Mouse (Mus musculus) adrenal gland, adult 10 weeks (tissue): ENCODE data around the gene D130052B06Rik. TPM values are rescaled to one million over a fixed set of nuclear protein-coding genes. Genes with fewer than 3 reads are reported as not detected.

Experiments used
- polyA plus RNA-seq: library from polyadenylated mRNA; stranded (reverse); fragments of 350-450 nt; fragmentation: Illumina TruSeq; extraction: RNeasy Lipid Tissue Mini Kit (QIAGEN cat#74804); gene quantifications from one replicate; pipeline ENCODE4 v1.2.3, GENCODE M21; 2014; ENCODE audit warnings: low read depth, low replicate concordance

The D130052B06Rik gene
- not detected for polyA plus RNA-seq

DNA sequence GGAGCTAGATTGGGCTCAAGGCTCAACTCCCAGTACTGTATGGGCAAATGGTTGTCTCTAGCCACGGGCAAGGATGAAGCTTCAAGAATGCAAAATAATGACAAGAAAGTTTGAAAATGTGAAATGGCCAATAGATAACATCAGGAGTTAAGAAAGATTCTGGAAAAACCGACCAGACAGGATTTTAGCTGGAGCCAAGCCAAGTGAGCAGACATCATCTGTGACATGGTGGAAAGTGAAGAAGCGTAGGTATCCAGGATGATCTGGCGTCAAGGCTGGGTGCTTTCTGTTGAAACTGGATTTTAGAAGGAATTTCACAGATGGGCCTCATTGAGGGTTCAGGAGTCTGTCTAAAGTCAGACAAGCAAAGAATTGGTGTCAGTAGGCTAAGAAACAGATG is at the start of gene D130052B06Rik:
TSS of gene D130052B06Rik (plus strand) at position 317 of the 400 bp plus-strand sequence.

GRCm38 (mm10) chr11:33578859-33579258 is 20.2 kb upstream of the D130052B06Rik start, which contains the start of gene Gabrp:
Gene Gabrp (minus strand): TSS chr11:33578959.

Other genes with a start within 250 kb of the D130052B06Rik start
- gene Ranbp17, start 85.6 kb upstream of the D130052B06Rik start, polyA plus RNA-seq: 6.5 TPM
- not detected for gene Gabrp, start 20.3 kb upstream of the D130052B06Rik start, polyA plus RNA-seq